Comparison of ENCODE assay signal across 8 mouse cellular contexts in genomic region chr17:72889556-72890397, GRCm38 (mm10). TPM values are rescaled to one million over a fixed set of nuclear protein-coding genes. Genes with fewer than 3 reads are reported as not detected.
A peak's percentile ranks its signal among the peaks of the same experiment; 100 is the strongest.
DNase-seq lines count a peak whose midpoint lies in the region; ATAC-seq and TF ChIP-seq lines count a peak whose summit lies in the region.

No protein-coding gene starts in this region.

- no peak overlapping the region for H3K27ac ChIP-seq in intestine, embryonic 16.5 days (ENCODE audit: low read length)
- peak overlapping the region; percentile 74 for H3K27ac ChIP-seq in midbrain, embryonic 14.5 days (replicated peaks; ENCODE audit: low read depth, low read length)
- no peak overlapping the region for H3K27ac ChIP-seq in spleen, adult 2 months (ENCODE audit: insufficient read depth, low read length)

- no peak overlapping the region for H3K9ac ChIP-seq in intestine, embryonic 16.5 days (ENCODE audit: low read depth, low read length)
- no peak overlapping the region; the same call in 1 of the 2 replicates for H3K9ac ChIP-seq in midbrain, embryonic 14.5 days (replicated peaks; ENCODE audit: low read length)

- intact Hi-C loops in left cerebral cortex, postnatal 10 days (cut with DNase I): loop anchor here (2.0 to 10.0 kb wide), 2 partner anchors 407 to 985 kb away; no protein-coding TSS in a partner anchor

- H3K27me3 ChIP-seq in intestine, embryonic 16.5 days (replicated peaks; ENCODE audit: control insufficient read depth, insufficient read depth, low read length): no peaks in the 10 kb centered on the region
- no peaks in the 10 kb centered on the region for H3K27me3 ChIP-seq in midbrain, embryonic 14.5 days (ENCODE audit: control insufficient read depth, insufficient read depth, low read length)
- no peaks in the 10 kb centered on the region for H3K27me3 ChIP-seq in spleen, adult 2 months (ENCODE audit: control insufficient read depth, insufficient read depth, low read length)

- no peaks in the 10 kb centered on the region for H3K4me1 ChIP-seq in intestine, embryonic 16.5 days (ENCODE audit: control insufficient read depth, insufficient read depth, low read length)
- H3K4me1 ChIP-seq in midbrain, embryonic 14.5 days (ENCODE audit: control insufficient read depth, insufficient read depth, low read length): no peaks in the 10 kb centered on the region
- H3K4me1 ChIP-seq in spleen, adult 2 months (ENCODE audit: control insufficient read depth, insufficient read depth, insufficient read length): no peaks in the 10 kb centered on the region

- DNase-seq in urinary bladder, postnatal 25 days (ENCODE audit: low spot score): peak; percentile 45
- no peak for DNase-seq in urinary bladder, adult 18-20 months (ENCODE audit: low spot score in 2 of 2)
- peak; percentile 92 for DNase-seq in embryo, embryonic 10.5 days (ENCODE audit: low spot score)
- peak; percentile 77 to 88 for DNase-seq in left cerebral cortex, postnatal 10 days (ENCODE audit: extremely low spot score in 1 of 2, low spot score in 2 of 2)
- peak; percentile 93 for DNase-seq in midbrain, embryonic 14.5 days
- peak; percentile 62 to 63 for DNase-seq in spleen, adult 2 months (ENCODE audit: low read depth in 1 of 2, low spot score in 2 of 2)

- TF ChIP-seq POLR2A in spleen, adult 2 months (IDR thresholded peaks at IDR 0.05; ENCODE audit: low read depth, low read length): no peak

- TF ChIP-seq CTCF in spleen, adult 2 months (IDR thresholded peaks at IDR 0.05; ENCODE audit: extremely low read depth, insufficient read depth, insufficient read length, insufficient replicate concordance): peak; percentile 65; the same call in 1 of the 2 replicates

- H3K4me2 ChIP-seq in intestine, embryonic 16.5 days (ENCODE audit: low read depth, low read length): no peak overlapping the region
- peak overlapping the region; percentile 41 for H3K4me2 ChIP-seq in midbrain, embryonic 14.5 days (ENCODE audit: low read length)

- no peak overlapping the region for H3K4me3 ChIP-seq in intestine, embryonic 16.5 days (ENCODE audit: low read length)
- no peak overlapping the region for H3K4me3 ChIP-seq in midbrain, embryonic 14.5 days (replicated peaks; ENCODE audit: low read depth, low read length)
- H3K4me3 ChIP-seq in spleen, adult 2 months (ENCODE audit: extremely low read depth, insufficient read depth, insufficient read length): no peak overlapping the region

- 26% methylated on average over 20 of the region's 20 CpGs for WGBS in intestine, embryonic 16.5 days
- 9% methylated on average over 19 of the region's 20 CpGs for whole genome bisulfite sequencing in midbrain, embryonic 14.5 days
- WGBS in spleen, adult 2 months: 37% methylated on average over 20 of the region's 20 CpGs

- H3K36me3 ChIP-seq in intestine, embryonic 16.5 days (ENCODE audit: control insufficient read depth, insufficient read depth, low read length): no peaks in the 10 kb centered on the region
- H3K36me3 ChIP-seq in midbrain, embryonic 14.5 days (ENCODE audit: control insufficient read depth, insufficient read depth, low read length): no peaks in the 10 kb centered on the region
- H3K36me3 ChIP-seq in spleen, adult 2 months (ENCODE audit: control insufficient read depth, insufficient read depth, low read length): no peaks in the 10 kb centered on the region

- ATAC-seq in granulocyte monocyte progenitor cell, adult 5-6 weeks (replicated peaks; ENCODE audit: poor library complexity, severe bottlenecking): peak; percentile 81
- peak; percentile 40; the same call in 1 of the 2 replicates for ATAC-seq in intestine, embryonic 16.5 days
- peak; percentile 83 for ATAC-seq in midbrain, embryonic 14.5 days (ENCODE audit: low FRiP score, low TSS enrichment)

- H3K9me3 ChIP-seq in intestine, embryonic 16.5 days (ENCODE audit: control insufficient read depth, low read length): no peaks in the 10 kb centered on the region
- no peaks in the 10 kb centered on the region for H3K9me3 ChIP-seq in midbrain, embryonic 14.5 days (ENCODE audit: control insufficient read depth, low read length)

RNA-seq across cellular contexts. Expression of gene Lbh, which starts 28.3 kb away (rescaled TPM):
- total RNA-seq in granulocyte monocyte progenitor cell, adult 5-6 weeks (2014; fragmentation: Nextera tagmentation): 21.9 and 23.5 TPM in 2 replicates
- total RNA-seq in granulocyte monocyte progenitor cell, adult 5-6 weeks (2017): 20.9 and 21.8 TPM in 2 replicates
- polyA plus RNA-seq in intestine, embryonic 16.5 days (2015; fragmentation: Nextera tagmentation; extraction: Ambion mirVana): 5.5 and 7.6 TPM in 2 replicates
- 10 to 100 TPM; 43.7 to 46.9 TPM for total RNA-seq in left cerebral cortex, postnatal 10 days (2021)
- polyA plus RNA-seq in midbrain, embryonic 14.5 days (2014; fragmentation: Nextera tagmentation; extraction: Ambion mirVana): 8.9 and 12.3 TPM in 2 replicates
- polyA plus RNA-seq in spleen, adult 2 months (2012; rRNA removed): 171 and 212 TPM in 2 replicates

RNA-seq across cellular contexts. Expression of gene Ypel5, which starts 53.5 kb away (rescaled TPM):
- 18.9 and 26.1 TPM in 2 replicates for total RNA-seq in granulocyte monocyte progenitor cell, adult 5-6 weeks (2014; fragmentation: Nextera tagmentation)
- 40.7 and 44.8 TPM in 2 replicates for total RNA-seq in granulocyte monocyte progenitor cell, adult 5-6 weeks (2017)
- polyA plus RNA-seq in intestine, embryonic 16.5 days (2015; fragmentation: Nextera tagmentation; extraction: Ambion mirVana): 37.4 and 43.2 TPM in 2 replicates
- total RNA-seq in left cerebral cortex, postnatal 10 days (2021): 10 to 100 TPM; 49.3 to 53.5 TPM
- 120 and 131 TPM in 2 replicates for polyA plus RNA-seq in midbrain, embryonic 14.5 days (2014; fragmentation: Nextera tagmentation; extraction: Ambion mirVana)
- 14.1 and 17.7 TPM in 2 replicates for polyA plus RNA-seq in spleen, adult 2 months (2012; rRNA removed)

Comparison
In these comparisons a context has a peak if more than half of its experiments do, and no peak if none do; other contexts are left out.
1. DNase-seq: peak in urinary bladder, postnatal 25 days (single experiment), embryo, embryonic 10.5 days (single experiment), left cerebral cortex, postnatal 10 days (2 of 2), midbrain, embryonic 14.5 days (single experiment) and spleen, adult 2 months (2 of 2); none in urinary bladder, adult 18-20 months (0 of 2).
2. RNA of gene Lbh, which starts 28.3 kb away (polyA plus RNA-seq): 171 to 212 TPM in spleen, adult 2 months; 8.9 to 12.3 TPM in midbrain, embryonic 14.5 days and 5.5 to 7.6 TPM in intestine, embryonic 16.5 days; every median in the first group is over 10 times any median in the second.
3. Peak in every context shown above with its lines, with median percentiles within 50 percentile points of each other: ATAC-seq.